Mouse (Mus musculus) limb, embryonic 10.5 days (tissue): ENCODE results near the gene Emg1. TPM values are rescaled to one million over a fixed set of nuclear protein-coding genes. Genes with fewer than 3 reads are reported as not detected.

Experiments
- DNase-seq: peaks from one replicate; pipeline ENCODE4 v3.0.0-alpha.2; 2017; ENCODE audit warnings: low spot score
- H3K27ac ChIP-seq: fragments of 300-500 bp; sonication (generic); 2 replicates; pipeline ENCODE4 v1.5.1; 2016; ENCODE audit warnings: mild to moderate bottlenecking
- H3K27me3 ChIP-seq: fragments of 300-500 bp; sonication (generic); 2 replicates; pipeline ENCODE4 v1.6.1; 2016; ENCODE audit warnings: low read depth, mild to moderate bottlenecking; ENCODE audit not compliant: poor library complexity, severe bottlenecking
- H3K36me3 ChIP-seq: fragments of 300-500 bp; sonication (generic); 2 replicates; pipeline ENCODE4 v1.6.1; 2016; ENCODE audit warnings: mild to moderate bottlenecking, moderate library complexity
- H3K4me1 ChIP-seq: fragments of 300-500 bp; sonication (generic); 2 replicates; pipeline ENCODE4 v1.6.1; 2016
- H3K4me3 ChIP-seq: fragments of 300-500 bp; sonication (generic); 2 replicates; pipeline ENCODE4 v1.5.1; 2016; ENCODE audit warnings: mild to moderate bottlenecking, moderate library complexity
- H3K9me3 ChIP-seq: fragments of 300-500 bp; sonication (generic); replicated peaks from 2 replicates; pipeline ENCODE4 v1.6.1; 2016; ENCODE audit warnings: mild to moderate bottlenecking
- WGBS: fragments of 180-500 bp; shearing (Covaris S2); methylation state at CpG from one replicate; pipeline ENCODE4 v1.1.7; 2016; 5-methylcytosine and 5-hydroxymethylcytosine counted together
- polyA plus RNA-seq: library from polyadenylated mRNA; unstranded; fragments of >200 nt; fragmentation: Nextera tagmentation; extraction: Ambion mirVana; gene quantifications from 2 replicates; pipeline ENCODE4 v1.2.1, GENCODE M21; 2016

Emg1 gene
- polyA plus RNA-seq, 1 experiment from 2014 or later: 254 TPM

DNA sequence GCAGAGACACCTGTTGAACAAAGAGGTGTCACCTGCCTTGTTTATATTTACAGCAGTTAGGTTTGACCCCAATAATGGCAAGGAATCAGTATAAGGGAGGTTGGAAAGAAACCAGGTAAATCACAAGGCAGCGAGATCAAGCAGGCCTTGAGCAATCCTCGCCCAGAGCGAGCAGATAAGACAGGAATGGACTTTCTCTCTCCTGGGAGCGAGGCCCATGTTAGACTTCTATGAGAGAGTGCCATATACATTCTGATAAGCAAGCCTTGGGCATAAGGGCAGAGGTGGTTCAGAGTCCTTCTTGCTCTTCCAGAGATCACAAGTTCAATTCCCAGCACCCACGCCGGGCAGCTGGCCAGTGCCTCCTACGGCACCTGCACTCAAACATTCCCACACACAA is 33.2 kb downstream of the Emg1 start:
- H3K4me1 ChIP-seq: no peaks in the 10 kb centered on the region
- H3K9me3 ChIP-seq: no peaks in the 10 kb centered on the region
- 93% methylated on average over 7 of the region's 7 CpGs for WGBS
- no peak overlapping the region for H3K27ac ChIP-seq
- H3K4me3 ChIP-seq: no peak overlapping the region
- peaks cover 8% of the 10 kb centered on the region; the same call in 1 of the 2 replicates for H3K36me3 ChIP-seq
- no peaks in the 10 kb centered on the region for H3K27me3 ChIP-seq
- no peak for DNase-seq

DNA sequence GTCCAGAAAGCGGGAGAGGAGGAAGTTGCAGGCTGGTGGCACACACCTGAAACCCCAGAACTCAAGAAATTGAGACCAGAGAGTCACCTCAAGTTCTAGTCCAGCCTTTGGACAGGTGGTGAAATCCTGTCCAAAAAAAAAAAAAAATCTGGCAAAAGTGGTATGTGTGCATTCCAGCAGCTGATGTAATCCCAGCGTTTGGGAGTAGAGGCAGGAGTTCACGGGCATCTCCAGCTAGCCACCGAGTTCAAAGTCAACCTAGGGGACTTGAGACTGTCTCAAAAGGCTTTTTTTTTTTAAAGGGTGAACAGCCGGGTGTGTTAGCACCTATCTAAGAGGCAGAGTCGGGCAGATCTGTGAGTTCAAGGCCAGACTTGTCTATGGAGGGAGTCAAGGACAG is 35.8 kb downstream of the Emg1 start:
- Histone ChIP-seq H3K4me1 (peaks cover 7% of the 10 kb centered on the region), H3K9me3 (no peaks in the 10 kb centered on the region), H3K27ac (no peak overlapping the region), H3K27me3 (no peaks in the 10 kb centered on the region), H3K4me3 (no peak overlapping the region), H3K36me3 (peaks cover 8% of the 10 kb centered on the region; the same call in 1 of the 2 replicates)
- DNase-seq: no peak
- WGBS: 85% methylated on average over 6 of the region's 6 CpGs

DNA sequence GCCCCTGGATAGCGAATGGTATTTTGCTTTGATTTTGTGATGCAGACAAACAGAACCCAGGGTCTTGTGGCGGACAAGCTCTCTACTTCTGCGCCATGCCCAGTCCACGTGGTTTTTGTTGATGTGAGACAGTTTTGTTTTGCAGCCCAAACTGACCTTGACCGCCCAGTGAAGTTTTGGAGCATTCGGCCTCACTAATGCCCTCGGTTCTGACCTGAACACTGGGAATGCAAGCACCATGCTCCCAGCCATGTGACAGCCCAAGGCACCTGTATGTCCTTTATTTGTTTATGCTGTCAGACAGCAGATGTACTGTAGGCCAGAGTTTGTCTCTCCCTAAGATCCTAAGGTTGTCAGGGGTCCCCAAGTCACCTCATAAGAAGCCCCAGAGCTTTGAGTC is 37.4 kb downstream of the Emg1 start:
- 92% methylated on average over 7 of the region's 7 CpGs for WGBS
- DNase-seq: no peak

DNA sequence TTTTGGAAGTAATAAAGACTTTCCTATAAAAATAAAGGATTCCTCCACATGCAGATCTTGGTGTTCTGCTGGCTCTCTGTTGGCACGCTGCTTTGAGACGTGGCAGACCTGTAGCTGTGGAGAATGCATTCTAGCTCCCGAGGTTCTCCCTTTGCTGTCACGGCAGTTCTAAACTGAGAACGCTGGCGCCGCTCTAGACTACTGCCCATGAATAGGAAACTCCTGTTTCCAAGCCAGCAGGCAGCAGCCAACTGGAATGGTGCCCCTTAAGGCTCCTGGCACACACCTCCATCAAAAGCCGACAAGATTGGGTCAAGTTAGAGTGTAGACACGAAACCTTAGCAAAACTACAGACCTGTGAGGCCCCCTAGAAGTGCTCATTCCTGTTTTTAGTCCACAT is 38.4 kb downstream of the Emg1 start:
- peaks cover 7% of the 10 kb centered on the region for H3K4me1 ChIP-seq
- peaks cover 8% of the 10 kb centered on the region; the same call in 1 of the 2 replicates for H3K36me3 ChIP-seq
- H3K27ac ChIP-seq: no peak overlapping the region
- DNase-seq: no peak
- H3K27me3 ChIP-seq: no peaks in the 10 kb centered on the region
- no peak overlapping the region for H3K4me3 ChIP-seq
- H3K9me3 ChIP-seq: no peaks in the 10 kb centered on the region
- WGBS: 92% methylated on average over 9 of the region's 9 CpGs

More for the DNA sequence above, 37.4 kb downstream of the Emg1 start:
- Histone ChIP-seq H3K4me1 (peaks cover 7% of the 10 kb centered on the region), H3K27me3 (no peaks in the 10 kb centered on the region), H3K36me3 (peaks cover 8% of the 10 kb centered on the region; the same call in 1 of the 2 replicates), H3K4me3 (no peak overlapping the region), H3K27ac (no peak overlapping the region), H3K9me3 (no peaks in the 10 kb centered on the region)

DNA sequence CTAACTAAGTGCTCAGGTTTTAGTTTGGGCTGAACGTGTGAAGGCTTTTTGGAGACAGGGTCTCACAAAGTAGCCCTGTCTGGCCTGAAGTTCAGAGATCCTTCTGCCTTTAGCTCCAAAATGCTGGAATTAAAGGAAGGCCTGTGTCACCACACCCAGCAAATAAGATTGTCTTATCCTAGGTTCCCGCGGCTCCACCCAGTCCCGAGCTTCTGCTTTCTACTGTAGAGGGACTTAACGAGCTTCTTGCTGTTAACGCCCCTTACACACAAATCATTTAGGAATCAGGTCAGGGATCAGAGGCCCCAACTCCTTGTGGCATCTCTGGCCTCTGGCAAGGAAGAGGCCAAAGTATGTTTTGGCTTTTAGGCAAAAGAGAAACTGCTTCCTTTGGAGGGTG is 39.9 kb downstream of the Emg1 start:
- no peaks in the 10 kb centered on the region for H3K9me3 ChIP-seq
- WGBS: 47% methylated on average over 6 of the region's 6 CpGs
- H3K27me3 ChIP-seq: no peaks in the 10 kb centered on the region
- peaks cover 8% of the 10 kb centered on the region; the same call in 1 of the 2 replicates for H3K36me3 ChIP-seq
- DNase-seq: no peak
- H3K4me1 ChIP-seq: peaks cover 7% of the 10 kb centered on the region
- no peak overlapping the region for H3K4me3 ChIP-seq
- H3K27ac ChIP-seq: no peak overlapping the region

DNA sequence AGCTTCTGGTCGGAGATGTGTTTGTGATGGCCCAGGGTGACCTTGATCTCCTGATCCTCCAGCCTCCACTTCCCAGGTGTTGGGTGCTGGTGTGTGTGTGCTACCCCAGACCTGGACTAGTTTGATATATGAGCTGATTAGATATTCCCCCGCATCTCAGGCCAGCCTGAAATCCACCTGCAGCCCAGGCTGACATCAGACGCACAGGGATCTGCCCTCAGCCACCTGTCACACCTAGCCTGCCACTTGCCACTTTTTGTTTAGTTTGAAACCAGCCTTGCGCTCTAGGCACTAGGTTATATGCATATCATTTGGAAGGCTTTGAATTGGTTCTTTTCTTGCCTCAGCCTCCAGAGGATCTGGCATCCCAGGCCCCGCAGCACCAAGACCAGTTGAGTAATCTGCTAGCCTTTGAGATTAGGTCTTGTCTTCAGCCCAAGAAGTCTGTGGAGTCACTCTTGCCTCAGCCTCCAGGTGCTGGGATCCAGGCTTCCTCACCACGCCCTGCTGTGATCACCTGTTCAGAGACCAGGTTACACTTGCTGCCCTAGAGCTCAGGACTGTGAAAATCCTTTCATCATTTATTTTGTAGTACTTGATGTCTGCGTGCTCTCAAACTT is 41.6 kb downstream of the Emg1 start:
- Histone ChIP-seq H3K36me3 (peaks cover 8% of the 10 kb centered on the region; the same call in 1 of the 2 replicates), H3K4me1 (peaks cover 7% of the 10 kb centered on the region), H3K27ac (no peak overlapping the region), H3K9me3 (no peaks in the 10 kb centered on the region), H3K4me3 (no peak overlapping the region), H3K27me3 (no peaks in the 10 kb centered on the region)
- WGBS: 95% methylated on average over 7 of the region's 7 CpGs
- DNase-seq: no peak

DNA sequence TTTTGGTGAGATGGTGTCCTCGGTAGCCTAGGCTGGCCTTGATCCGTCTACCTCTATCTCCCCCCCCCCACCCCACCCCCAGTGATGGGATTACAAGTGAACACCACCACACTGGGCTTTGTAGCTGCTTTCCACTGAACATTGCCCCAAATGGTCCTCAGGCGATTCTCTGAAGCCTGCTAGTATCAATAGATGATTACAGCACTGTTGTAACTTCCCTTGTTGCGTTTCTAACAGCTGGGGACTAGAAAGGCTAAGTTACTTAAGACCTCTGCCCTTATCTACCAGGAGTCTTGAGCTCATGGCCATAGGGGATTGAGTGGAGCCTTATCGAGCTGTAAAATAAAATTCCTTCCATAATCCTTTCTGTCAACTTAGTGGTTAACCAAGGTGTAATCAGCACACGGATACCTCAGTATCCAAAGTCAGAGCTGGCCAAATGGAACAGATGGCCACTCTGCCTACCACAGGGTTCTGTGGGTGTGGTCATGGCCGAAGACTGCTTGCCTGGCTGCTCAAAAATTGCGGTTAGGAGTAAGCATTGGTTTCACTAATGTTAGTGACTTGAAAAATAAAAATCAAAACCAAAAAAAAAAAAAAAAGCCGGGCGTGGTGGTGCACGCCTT is 42.6 kb downstream of the Emg1 start:
- H3K9me3 ChIP-seq: no peaks in the 10 kb centered on the region
- no peak overlapping the region for H3K27ac ChIP-seq
- 88% methylated on average over 11 of the region's 11 CpGs for WGBS
- no peaks in the 10 kb centered on the region for H3K27me3 ChIP-seq
- H3K4me1 ChIP-seq: peaks cover 7% of the 10 kb centered on the region
- DNase-seq: no peak
- no peak overlapping the region for H3K4me3 ChIP-seq
- H3K36me3 ChIP-seq: peaks cover 4% of the 10 kb centered on the region; the same call in 1 of the 2 replicates

DNA sequence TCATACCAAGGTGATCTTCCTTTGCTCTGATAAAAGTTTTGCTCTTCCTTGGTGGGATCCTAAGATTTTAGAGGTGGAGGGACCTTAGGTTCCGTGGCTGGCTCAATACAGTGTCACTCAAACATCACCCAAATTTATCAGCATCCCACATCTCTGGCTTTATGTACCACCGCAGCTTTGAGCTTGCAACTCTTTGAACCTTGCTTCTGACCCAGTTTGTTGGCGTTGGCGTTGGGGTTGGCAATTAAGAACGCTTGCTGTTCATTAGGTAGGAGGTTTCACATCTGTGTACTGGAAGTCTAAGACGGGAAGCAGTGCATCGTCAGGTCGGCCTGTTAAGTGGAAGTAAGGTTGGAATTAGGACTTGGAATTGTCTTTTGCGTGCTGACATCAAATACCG is 47.0 kb downstream of the Emg1 start:
- WGBS: 92% methylated on average over 10 of the region's 10 CpGs

DNA sequence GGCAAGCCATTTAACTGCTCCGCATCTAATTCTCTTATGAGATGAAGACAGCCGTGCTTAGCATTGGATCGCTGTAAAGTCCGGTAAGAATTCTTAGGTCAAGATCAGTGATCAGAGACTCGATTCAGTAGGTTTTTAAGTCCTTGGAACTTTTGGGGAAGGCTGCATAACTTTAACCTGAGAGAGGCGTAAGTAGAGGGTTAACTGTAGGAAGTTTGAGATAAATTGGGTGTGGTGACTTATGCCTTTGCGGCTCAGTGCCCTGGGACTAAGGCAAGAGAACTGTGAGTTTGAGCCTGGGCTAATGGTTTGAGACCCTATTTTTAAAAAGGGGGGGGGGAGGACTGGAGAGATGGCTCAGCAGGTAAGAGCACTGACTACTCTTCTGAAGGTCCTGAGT is 47.7 kb downstream of the Emg1 start:
- Histone ChIP-seq H3K4me1 (peaks cover 10% of the 10 kb centered on the region), H3K27me3 (no peaks in the 10 kb centered on the region), H3K9me3 (no peaks in the 10 kb centered on the region), H3K36me3 (no peaks in the 10 kb centered on the region), H3K27ac (no peak overlapping the region), H3K4me3 (no peak overlapping the region)
- 89% methylated on average over 7 of the region's 7 CpGs for WGBS
- DNase-seq: no peak

More for the DNA sequence above, 47.0 kb downstream of the Emg1 start:
- no peaks in the 10 kb centered on the region for H3K9me3 ChIP-seq
- H3K27me3 ChIP-seq: no peaks in the 10 kb centered on the region
- H3K4me3 ChIP-seq: no peak overlapping the region
- no peak for DNase-seq
- H3K4me1 ChIP-seq: peaks cover 10% of the 10 kb centered on the region
- no peak overlapping the region for H3K27ac ChIP-seq
- no peaks in the 10 kb centered on the region for H3K36me3 ChIP-seq

DNA sequence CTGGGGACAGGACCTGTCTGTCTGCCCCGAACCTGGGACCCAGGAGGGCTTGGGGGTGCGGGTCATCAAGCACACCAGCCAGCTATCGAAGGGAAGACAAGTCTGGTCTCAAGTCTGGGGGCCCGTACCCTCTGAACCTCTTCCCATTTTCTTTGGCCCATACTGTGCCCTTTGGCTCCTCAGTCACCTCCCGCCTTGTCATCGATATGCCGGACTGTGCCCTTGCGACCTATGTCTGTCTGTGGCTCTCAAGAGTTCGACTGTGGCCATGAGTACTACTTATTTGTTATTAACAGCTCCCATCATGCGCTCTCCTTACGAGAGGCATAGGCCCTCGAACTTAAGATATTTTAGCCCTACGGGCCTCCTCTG is 48.6 kb downstream of the Emg1 start:
- 17% methylated on average over 13 of the region's 13 CpGs for WGBS
- Histone ChIP-seq H3K36me3 (no peaks in the 10 kb centered on the region), H3K4me3 (peak overlapping the region; percentile 72), H3K27ac (peak overlapping the region; percentile 84), H3K9me3 (no peaks in the 10 kb centered on the region), H3K27me3 (no peaks in the 10 kb centered on the region), H3K4me1 (peaks cover 10% of the 10 kb centered on the region)
- DNase-seq: no peak

DNA sequence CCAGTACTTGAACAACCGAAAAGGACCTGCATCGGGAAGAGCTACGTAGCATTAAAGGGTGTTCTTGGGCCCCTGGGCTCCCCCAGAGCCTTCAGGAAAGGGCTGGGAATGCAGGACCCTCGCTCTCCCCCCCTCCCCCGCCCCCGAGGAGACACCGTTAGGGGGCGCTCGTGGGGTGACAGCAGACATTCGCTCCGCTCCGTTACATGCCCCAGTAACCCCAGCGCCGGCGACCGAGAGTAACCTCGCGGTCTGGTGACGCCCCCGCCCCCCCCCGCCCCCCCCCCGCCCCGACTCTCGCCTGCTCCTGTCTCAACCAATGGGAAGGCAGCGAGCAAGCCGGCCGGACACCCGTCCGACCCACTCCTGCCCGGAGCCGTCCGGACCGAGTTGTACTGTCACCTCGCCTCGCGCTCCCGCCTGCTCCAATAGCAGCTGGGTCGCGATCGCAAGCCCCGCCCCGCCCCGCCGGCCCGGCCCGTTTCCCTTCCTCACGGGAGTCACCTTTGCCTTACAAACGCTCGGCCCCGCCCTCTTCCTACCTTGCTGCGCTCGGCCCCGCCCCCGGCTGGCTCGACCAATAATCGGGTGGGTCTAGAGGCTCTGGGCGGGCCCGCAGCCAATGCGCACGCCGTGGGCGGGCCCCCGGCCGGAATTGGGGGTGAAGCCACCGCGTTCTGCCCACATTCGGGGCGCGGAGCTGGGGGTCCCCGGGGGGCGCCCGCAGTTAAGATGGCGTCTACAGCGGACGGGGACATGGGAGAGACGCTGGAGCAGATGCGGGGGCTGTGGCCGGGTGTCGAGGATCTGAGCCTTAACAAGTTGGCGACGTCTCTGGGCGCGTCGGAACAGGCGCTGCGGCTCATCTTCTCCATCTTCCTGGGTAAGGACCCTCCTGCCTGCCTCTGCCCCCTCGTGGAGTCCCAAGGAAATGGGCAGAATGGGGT is 49.2 kb downstream of the Emg1 start, which contains the start of gene Lpcat3:
Gene Lpcat3, plus strand, starts transcription at position 551 of the 947 bp plus-strand sequence.
- WGBS: 1% methylated on average over 81 of the region's 87 CpGs
- peak; percentile 99 for DNase-seq
- H3K27me3 ChIP-seq: no peaks in the 10 kb centered on the region
- no peaks in the 10 kb centered on the region for H3K9me3 ChIP-seq
- H3K27ac ChIP-seq: peak within 1 kb of the TSS; percentile 84
- no peaks in the 10 kb centered on the region for H3K36me3 ChIP-seq
- peak within 1 kb of the TSS; percentile 72 for H3K4me3 ChIP-seq
- peaks cover 10% of the 10 kb centered on the region for H3K4me1 ChIP-seq

DNA sequence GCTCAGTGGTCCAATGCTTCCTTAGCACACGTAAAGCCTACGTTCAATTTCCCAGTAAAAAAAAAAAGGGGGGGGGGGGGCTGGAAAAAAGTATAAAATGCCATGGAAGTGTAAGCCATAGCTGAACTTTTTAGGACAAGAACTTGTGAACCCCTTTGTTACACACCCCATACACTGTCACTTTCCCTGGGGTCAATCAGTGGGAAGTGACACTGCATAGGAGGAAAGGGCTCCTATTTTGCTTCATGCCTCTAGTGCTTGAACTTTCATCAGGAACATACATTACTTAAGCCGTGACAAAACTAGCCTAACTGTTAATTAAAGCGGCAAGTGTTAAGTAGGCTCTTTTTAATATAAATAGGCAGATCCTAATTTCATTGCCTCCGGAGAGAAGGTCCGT is 50.0 kb downstream of the Emg1 start:
- WGBS: 38% methylated on average over 6 of the region's 6 CpGs
- H3K27me3 ChIP-seq: no peaks in the 10 kb centered on the region
- peak overlapping the region; percentile 72 for H3K4me3 ChIP-seq
- peak overlapping the region; percentile 84 for H3K27ac ChIP-seq
- no peaks in the 10 kb centered on the region for H3K36me3 ChIP-seq
- peaks cover 10% of the 10 kb centered on the region for H3K4me1 ChIP-seq
- no peak for DNase-seq
- no peaks in the 10 kb centered on the region for H3K9me3 ChIP-seq
